Mouse (Mus musculus) heart, adult 2 months (tissue): ENCODE results near the gene 4931428F04Rik.

Experiments used
- CTCF ChIP-seq: fragments of 200-600 bp; IDR thresholded peaks from 2 replicates; pipeline ENCODE4 v1.8.1; 2022; ENCODE audit warnings: antibody characterized with exemption, mild to moderate bottlenecking, moderate library complexity
- EP300 ChIP-seq: fragments of 200-500 bp; IDR thresholded peaks from 2 replicates; pipeline ENCODE4 v1.6.1; 2011; ENCODE audit warnings: low read depth, low read length, control low read depth; ENCODE audit not compliant: insufficient read depth
- POLR2A ChIP-seq: fragments of 200-500 bp; IDR thresholded peaks from 2 replicates; pipeline ENCODE4 v1.6.1; 2011; ENCODE audit warnings: mild to moderate bottlenecking, low read depth, low read length, control low read depth; ENCODE audit not compliant: insufficient read depth

DNA sequence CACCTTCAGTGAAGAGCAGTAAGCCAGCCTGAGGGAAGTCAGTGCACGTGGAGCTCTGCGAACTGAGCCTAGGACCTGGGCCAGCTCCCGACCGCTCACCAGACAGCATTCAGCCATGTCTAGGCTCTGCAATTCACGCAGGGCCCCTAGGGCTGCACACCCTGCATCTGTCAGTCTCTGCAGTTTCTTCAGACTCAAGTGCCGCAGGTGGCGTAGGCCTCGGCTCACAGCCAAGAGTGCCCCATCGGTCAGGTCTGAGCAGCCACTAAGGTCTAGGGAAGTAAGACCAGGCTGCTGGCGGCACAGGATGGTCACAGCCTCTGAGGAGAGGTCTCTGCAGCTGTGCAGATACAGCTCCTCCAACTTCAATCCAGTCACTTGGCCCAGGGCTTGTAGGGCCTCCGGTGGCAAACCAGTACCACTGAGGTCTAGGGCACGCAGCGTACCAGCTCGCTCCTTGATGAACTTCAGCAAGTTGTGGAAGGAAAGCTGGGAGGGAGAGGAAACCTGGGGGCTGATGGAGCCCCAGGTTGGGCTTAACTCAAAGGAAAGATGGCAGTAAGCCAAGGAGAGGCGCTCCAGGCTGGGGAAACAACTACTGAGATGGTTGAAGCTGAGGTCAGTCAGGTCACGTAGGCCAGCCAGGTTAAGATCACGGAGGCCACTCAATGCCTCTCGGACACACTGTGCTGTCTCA is 25.6 kb upstream of the 4931428F04Rik start:
- TF ChIP-seq CTCF = no peak
- TF ChIP-seq EP300 = no peak
- TF ChIP-seq POLR2A = no peak
